Mouse (Mus musculus) liver, postnatal 0 days (tissue): Measurements from ENCODE around the gene Olfr1387.

Experiments
- CTCF ChIP-seq: sonication (generic); IDR thresholded peaks from 2 replicates; pipeline ENCODE4 v1.5.1; 2016; ENCODE audit warnings: antibody characterized with exemption, low read depth
- EP300 ChIP-seq: IDR thresholded peaks from 2 replicates; pipeline ENCODE4 v1.6.1; 2016; ENCODE audit warnings: antibody characterized with exemption, low read depth, mild to moderate bottlenecking

DNA sequence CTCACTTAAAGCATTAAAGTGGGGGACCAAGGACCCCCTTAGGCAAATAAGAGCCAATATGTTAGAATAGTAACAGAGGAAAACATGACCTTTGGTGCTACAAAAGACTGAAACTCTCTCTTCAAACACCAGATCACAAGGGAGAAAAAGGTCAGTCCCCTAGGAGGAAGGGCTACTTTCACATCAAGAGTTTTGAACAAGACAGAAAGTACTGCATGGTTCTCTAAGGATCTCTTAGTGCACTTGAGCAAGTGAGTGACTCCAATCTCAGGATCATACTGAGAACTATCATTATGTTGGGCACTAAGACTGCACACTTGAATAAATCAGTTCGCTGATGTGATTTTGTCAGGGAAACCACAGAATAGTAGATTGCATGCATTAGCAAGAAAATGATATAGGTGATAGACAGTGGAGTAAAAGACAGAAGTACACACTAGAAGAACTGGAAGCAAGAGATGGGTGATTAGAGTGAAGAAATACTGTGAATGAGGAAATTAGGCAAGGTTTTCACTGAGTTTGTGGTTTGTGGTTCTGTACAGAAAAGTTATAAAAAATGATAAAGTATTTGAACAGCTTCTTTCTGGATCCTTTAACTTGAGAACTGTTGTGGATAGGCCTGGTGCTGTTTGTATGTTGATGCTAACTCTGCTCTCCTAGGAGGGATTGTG lies 29.8 kb upstream of the Olfr1387 start:
- TF ChIP-seq CTCF (no peak), EP300 (no peak)
